Mouse (Mus musculus) heart, postnatal 25 days (tissue): Measurements from ENCODE around the gene Adamts7. TPM values are rescaled to one million over a fixed set of nuclear protein-coding genes. Genes with fewer than 3 reads are reported as not detected.

ENCODE experiments used
- DNase-seq: peaks from one replicate; pipeline ENCODE4 v3.0.0; 2022; ENCODE audit warnings: low spot score
- intact Hi-C: fragments of 180-260 bp; cut with DNase I; formaldehyde crosslinking; loops from one replicate; pipeline ENCODE4 v1.15.1; 2025
- total RNA-seq, 2 experiments: library from RNA; stranded (reverse); gene quantifications; 2 replicates each; pipeline ENCODE4 v1.2.3; 2021

Adamts7 gene
- total RNA-seq, 2 experiments from 2014 or later: 17.9 to 20.9 TPM

GRCm38 (mm10) chr9:90250141-90250775 lies 87.4 kb downstream of the Adamts7 start:
- no peak for DNase-seq
- intact Hi-C loops: no loop called here

GRCm38 (mm10) chr9:90250964-90251750 lies 88.3 kb downstream of the Adamts7 start:
- intact Hi-C loops: no loop called here
- no peak for DNase-seq

- no peak for DNase-seq
- intact Hi-C loops: no loop called here
Observed at GRCm38 (mm10) chr9:90253181-90253580, 90.3 kb downstream of the Adamts7 start.

GRCm38 (mm10) chr9:90255844-90256405 lies 93.1 kb downstream of the Adamts7 start:
- no peak for DNase-seq
- intact Hi-C loops: no loop called here

GRCm38 (mm10) chr9:90257220-90257619 lies 94.4 kb downstream of the Adamts7 start:
- intact Hi-C loops: no loop called here

More at GRCm38 (mm10) chr9:90257220-90257619, 94.4 kb downstream of the Adamts7 start:
- DNase-seq: no peak

Other genes with a start within 250 kb of the Adamts7 start
- gene Ctsh, start 108.9 kb upstream of the Adamts7 start, total RNA-seq: 10 to 100 TPM; 53.8 to 57.4 TPM
- 100 to 1,000 TPM; 238 to 261 TPM for gene Morf4l1, start 48.3 kb upstream of the Adamts7 start, total RNA-seq
- 10 to 100 TPM; 10.4 to 13.5 TPM for gene Tbc1d2b, start 107.7 kb downstream of the Adamts7 start, total RNA-seq